Mouse (Mus musculus): ENCODE data around the gene Mrpl51. TPM values are rescaled to one million over a fixed set of nuclear protein-coding genes. Genes with fewer than 3 reads are reported as not detected.

Mrpl51 gene
- polyA plus RNA-seq, 1 experiment from 2014 or later = 284 TPM

- Histone ChIP-seq H3K27ac (ENCODE audit: low read length) (no peak overlapping the region), H3K9ac (ENCODE audit: low read depth, low read length) (no peak overlapping the region), H3K4me2 (ENCODE audit: low read depth, low read length) (no peak overlapping the region), H3K4me1 (ENCODE audit: control insufficient read depth, insufficient read depth, low read length) (0 out of 2 replicates have a peak, but pooled peaks cover 3% of the 10 kb centered on the region), H3K9me3 (ENCODE audit: control insufficient read depth, low read length) (no peaks in the 10 kb centered on the region), H3K4me3 (ENCODE audit: low read length) (no peak overlapping the region), H3K36me3 (ENCODE audit: control insufficient read depth, insufficient read depth, low read length) (no peaks in the 10 kb centered on the region), H3K27me3 (replicated peaks; ENCODE audit: control insufficient read depth, insufficient read depth, low read length) (no peaks in the 10 kb centered on the region)
- 87% methylated on average over 20 of the region's 20 CpGs for WGBS
- ATAC-seq = no peak
These were observed 29.6 kb downstream of the Mrpl51 start for GRCm38 (mm10) chr6:125221115-125221745.

GRCm38 (mm10) chr6:125222146-125222545 lies 30.5 kb downstream of the Mrpl51 start:
- ATAC-seq = no peak
- Histone ChIP-seq H3K4me1 (ENCODE audit: control insufficient read depth, insufficient read depth, low read length) (no peaks in the 10 kb centered on the region), H3K9ac (ENCODE audit: low read depth, low read length) (no peak overlapping the region), H3K27me3 (replicated peaks; ENCODE audit: control insufficient read depth, insufficient read depth, low read length) (no peaks in the 10 kb centered on the region), H3K36me3 (ENCODE audit: control insufficient read depth, insufficient read depth, low read length) (no peaks in the 10 kb centered on the region), H3K27ac (ENCODE audit: low read length) (no peak overlapping the region), H3K9me3 (ENCODE audit: control insufficient read depth, low read length) (no peaks in the 10 kb centered on the region), H3K4me3 (ENCODE audit: low read length) (no peak overlapping the region), H3K4me2 (ENCODE audit: low read depth, low read length) (no peak overlapping the region)
- 71% methylated on average over 2 of the region's 2 CpGs for WGBS

GRCm38 (mm10) chr6:125222577-125222976 lies 31.0 kb downstream of the Mrpl51 start:
- ATAC-seq = no peak
- no peak overlapping the region for H3K27ac ChIP-seq (ENCODE audit: low read length)
- H3K27me3 ChIP-seq (replicated peaks; ENCODE audit: control insufficient read depth, insufficient read depth, low read length) = no peaks in the 10 kb centered on the region
- no peaks in the 10 kb centered on the region for H3K36me3 ChIP-seq (ENCODE audit: control insufficient read depth, insufficient read depth, low read length)
- H3K9me3 ChIP-seq (ENCODE audit: control insufficient read depth, low read length) = no peaks in the 10 kb centered on the region
- WGBS = 76% methylated on average over 3 of the region's 3 CpGs
- H3K9ac ChIP-seq (ENCODE audit: low read depth, low read length) = no peak overlapping the region
- no peaks in the 10 kb centered on the region for H3K4me1 ChIP-seq (ENCODE audit: control insufficient read depth, insufficient read depth, low read length)
- H3K4me2 ChIP-seq (ENCODE audit: low read depth, low read length) = no peak overlapping the region
- H3K4me3 ChIP-seq (ENCODE audit: low read length) = no peak overlapping the region

DNA sequence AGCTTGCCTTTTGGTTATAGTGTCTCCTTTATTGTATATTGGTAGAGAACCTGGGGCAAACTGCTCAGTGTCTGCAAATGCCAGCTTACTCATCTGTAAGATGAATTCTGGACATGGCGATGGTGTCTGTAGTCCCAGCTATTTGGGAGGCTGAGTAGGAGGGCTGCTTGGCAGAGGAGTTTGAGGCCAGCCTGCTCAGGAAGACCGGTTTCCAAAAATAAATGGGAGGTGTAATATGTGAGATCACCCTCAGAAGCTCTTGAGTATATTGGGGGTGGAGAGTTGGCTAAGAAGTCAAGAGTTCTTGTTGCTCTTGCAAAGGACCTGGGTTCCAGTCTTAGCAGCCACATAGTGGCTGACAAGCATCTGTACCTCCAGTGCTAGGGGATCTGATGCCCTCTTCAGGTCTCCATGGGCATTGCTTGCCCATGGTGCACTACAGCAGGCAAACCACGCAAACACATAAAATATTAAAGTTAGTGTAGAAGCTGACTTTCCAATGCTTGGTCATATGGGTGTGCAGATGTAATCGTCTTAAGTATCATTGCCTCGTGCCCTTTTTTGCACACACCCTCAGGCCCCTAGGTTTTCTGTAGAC lies 34.0 kb downstream of the Mrpl51 start:
- Histone ChIP-seq H3K36me3 (ENCODE audit: control insufficient read depth, insufficient read depth, low read length) (no peaks in the 10 kb centered on the region), H3K4me1 (ENCODE audit: control insufficient read depth, insufficient read depth, low read length) (no peaks in the 10 kb centered on the region), H3K9ac (ENCODE audit: low read depth, low read length) (no peak overlapping the region), H3K9me3 (ENCODE audit: control insufficient read depth, low read length) (no peaks in the 10 kb centered on the region), H3K4me3 (ENCODE audit: low read length) (no peak overlapping the region), H3K4me2 (ENCODE audit: low read depth, low read length) (no peak overlapping the region), H3K27ac (ENCODE audit: low read length) (no peak overlapping the region), H3K27me3 (replicated peaks; ENCODE audit: control insufficient read depth, insufficient read depth, low read length) (no peaks in the 10 kb centered on the region)
- 85% methylated on average over 5 of the region's 5 CpGs for WGBS
- ATAC-seq = no peak

DNA sequence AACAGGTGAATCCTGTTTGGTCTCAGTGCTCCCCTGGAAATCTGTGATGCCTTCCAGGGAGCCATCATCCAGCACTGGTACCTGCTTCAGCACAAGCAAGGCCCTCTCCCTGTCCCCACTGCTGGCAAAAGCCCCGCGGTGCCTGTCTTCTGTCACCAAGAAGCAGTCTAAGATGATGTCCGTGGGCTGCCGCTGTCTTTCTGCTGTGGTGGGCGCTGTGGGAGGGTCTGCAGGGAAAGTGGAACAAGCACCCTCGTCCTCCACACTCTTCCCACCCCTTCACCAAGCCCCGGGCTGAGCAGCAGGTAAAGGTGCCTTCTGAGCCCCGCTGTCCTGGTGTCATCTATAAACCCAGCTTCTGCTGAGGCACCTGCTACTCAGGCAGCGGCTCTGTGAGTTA lies 39.0 kb downstream of the Mrpl51 start:
- WGBS = 60% methylated on average over 9 of the region's 9 CpGs
- peak overlapping the region; percentile 83; the same call in 1 of the 2 replicates for H3K4me2 ChIP-seq (ENCODE audit: low read depth, low read length)
- no peak overlapping the region for H3K4me3 ChIP-seq (ENCODE audit: low read length)
- ATAC-seq = no peak
- H3K36me3 ChIP-seq (ENCODE audit: control insufficient read depth, insufficient read depth, low read length) = no peaks in the 10 kb centered on the region
- no peaks in the 10 kb centered on the region for H3K27me3 ChIP-seq (replicated peaks; ENCODE audit: control insufficient read depth, insufficient read depth, low read length)
- no peak overlapping the region; the same call in 1 of the 2 replicates for H3K27ac ChIP-seq (ENCODE audit: low read length)
- peak overlapping the region; percentile 26; the same call in 1 of the 2 replicates for H3K9ac ChIP-seq (ENCODE audit: low read depth, low read length)
- H3K4me1 ChIP-seq (ENCODE audit: control insufficient read depth, insufficient read depth, low read length) = peaks cover 8% of the 10 kb centered on the region
- H3K9me3 ChIP-seq (ENCODE audit: control insufficient read depth, low read length) = no peaks in the 10 kb centered on the region

- Histone ChIP-seq H3K9ac (ENCODE audit: low read depth, low read length) (peak within 1 kb of the TSS; percentile 86), H3K27me3 (replicated peaks; ENCODE audit: control insufficient read depth, insufficient read depth, low read length) (no peaks in the 10 kb centered on the region), H3K4me2 (ENCODE audit: low read depth, low read length) (peak within 1 kb of the TSS; percentile 83), H3K36me3 (ENCODE audit: control insufficient read depth, insufficient read depth, low read length) (no peaks in the 10 kb centered on the region), H3K4me3 (ENCODE audit: low read length) (peak within 1 kb of the TSS; percentile 61), H3K9me3 (ENCODE audit: control insufficient read depth, low read length) (no peaks in the 10 kb centered on the region), H3K4me1 (ENCODE audit: control insufficient read depth, insufficient read depth, low read length) (peaks cover 8% of the 10 kb centered on the region), H3K27ac (ENCODE audit: low read length) (peak within 1 kb of the TSS; percentile 92)
- WGBS = 2% methylated on average over 16 of the region's 16 CpGs
- peak; percentile 76 for ATAC-seq
These were observed 39.8 kb downstream of the Mrpl51 start, which contains the start of gene Tapbpl for GRCm38 (mm10) chr6:125231117-125232044. Gene Tapbpl (minus strand): TSS chr6:125231860.

DNA sequence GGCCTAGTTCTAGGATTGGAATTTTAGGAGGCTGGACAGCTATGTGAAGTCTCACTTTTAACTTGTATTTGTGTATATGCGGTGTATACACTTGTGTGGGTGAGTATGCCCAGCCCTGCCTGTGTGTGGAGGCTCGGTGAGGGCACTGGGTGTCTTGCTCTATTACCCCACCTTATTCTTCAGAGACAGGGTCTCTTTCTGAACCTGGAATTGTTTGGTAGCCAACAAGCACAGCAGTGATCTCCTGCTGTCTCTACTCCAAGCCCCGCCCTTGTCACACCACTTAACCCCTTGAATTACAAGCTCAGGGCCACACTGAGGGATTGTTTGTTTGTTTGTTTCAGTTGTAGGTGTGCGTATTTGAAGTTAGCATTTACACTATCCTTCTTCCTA lies 40.4 kb downstream of the Mrpl51 start:
- Histone ChIP-seq H3K4me1 (ENCODE audit: control insufficient read depth, insufficient read depth, low read length) (peaks cover 8% of the 10 kb centered on the region), H3K4me3 (ENCODE audit: low read length) (peak overlapping the region; percentile 61), H3K27me3 (replicated peaks; ENCODE audit: control insufficient read depth, insufficient read depth, low read length) (no peaks in the 10 kb centered on the region), H3K36me3 (ENCODE audit: control insufficient read depth, insufficient read depth, low read length) (no peaks in the 10 kb centered on the region), H3K9me3 (ENCODE audit: control insufficient read depth, low read length) (no peaks in the 10 kb centered on the region), H3K27ac (ENCODE audit: low read length) (peak overlapping the region; percentile 92), H3K4me2 (ENCODE audit: low read depth, low read length) (peak overlapping the region; percentile 83), H3K9ac (ENCODE audit: low read depth, low read length) (peak overlapping the region; percentile 86)
- peak; percentile 31 for ATAC-seq
- 46% methylated on average over 4 of the region's 4 CpGs for WGBS

GRCm38 (mm10) chr6:125232516-125232915 lies 40.9 kb downstream of the Mrpl51 start:
- 70% methylated on average over 6 of the region's 6 CpGs for WGBS
- ATAC-seq = no peak
- Histone ChIP-seq H3K9ac (ENCODE audit: low read depth, low read length) (no peak overlapping the region), H3K9me3 (ENCODE audit: control insufficient read depth, low read length) (no peaks in the 10 kb centered on the region), H3K4me3 (ENCODE audit: low read length) (no peak overlapping the region), H3K36me3 (ENCODE audit: control insufficient read depth, insufficient read depth, low read length) (no peaks in the 10 kb centered on the region), H3K27ac (ENCODE audit: low read length) (no peak overlapping the region), H3K27me3 (replicated peaks; ENCODE audit: control insufficient read depth, insufficient read depth, low read length) (no peaks in the 10 kb centered on the region), H3K4me1 (ENCODE audit: control insufficient read depth, insufficient read depth, low read length) (peaks cover 8% of the 10 kb centered on the region), H3K4me2 (ENCODE audit: low read depth, low read length) (no peak overlapping the region)

- no peak overlapping the region for H3K4me3 ChIP-seq (ENCODE audit: low read length)
- H3K27ac ChIP-seq (ENCODE audit: low read length) = no peak overlapping the region
- H3K4me1 ChIP-seq (ENCODE audit: control insufficient read depth, insufficient read depth, low read length) = peaks cover 8% of the 10 kb centered on the region
- 52% methylated on average over 7 of the region's 7 CpGs for WGBS
- H3K27me3 ChIP-seq (replicated peaks; ENCODE audit: control insufficient read depth, insufficient read depth, low read length) = no peaks in the 10 kb centered on the region
- H3K36me3 ChIP-seq (ENCODE audit: control insufficient read depth, insufficient read depth, low read length) = no peaks in the 10 kb centered on the region
- no peak overlapping the region for H3K4me2 ChIP-seq (ENCODE audit: low read depth, low read length)
- H3K9ac ChIP-seq (ENCODE audit: low read depth, low read length) = no peak overlapping the region
- no peaks in the 10 kb centered on the region for H3K9me3 ChIP-seq (ENCODE audit: control insufficient read depth, low read length)
- ATAC-seq = no peak
These were observed 42.4 kb downstream of the Mrpl51 start for GRCm38 (mm10) chr6:125233816-125234519.
